In genomic region chr8:94118776-94119430, GRCm38 (mm10) we compare ENCODE assay signal across 9 mouse cellular contexts. TPM values are rescaled to one million over a fixed set of nuclear protein-coding genes. Genes with fewer than 3 reads are reported as not detected.
DNase-seq lines count a peak whose midpoint lies in the region; ATAC-seq and TF ChIP-seq lines count a peak whose summit lies in the region.
"Had no signal": no experiment of that assay in that cellular context is flagged by ENCODE, and none has a peak within 500 bp of the region (broad histone marks: within the 10 kb centered on the region; RNA-seq: fewer than 3 reads in every experiment).

No protein-coding gene starts in this region.

- H3K9ac ChIP-seq in kidney, embryonic 16.5 days (replicated peaks; ENCODE audit: low read length): no peak overlapping the region
- no peak overlapping the region for H3K9ac ChIP-seq in limb, embryonic 12.5 days (replicated peaks)

- H3K4me3 ChIP-seq in kidney, embryonic 16.5 days (ENCODE audit: low read length): no peak overlapping the region
- no peak overlapping the region for H3K4me3 ChIP-seq in limb, embryonic 12.5 days (replicated peaks)
- H3K4me3 ChIP-seq in olfactory bulb, adult 2 months (ENCODE audit: insufficient read depth, low read depth, low read length): no peak overlapping the region

- peak; percentile 44 for DNase-seq in c-Kit-negative CD71-positive TER-119-positive erythroid progenitor cells, embryonic 14.5 days (ENCODE audit: low read depth, low spot score)
- DNase-seq in heart, adult 11 months: no peak
- no peak for DNase-seq in adrenal gland, adult (ENCODE audit: inconsistent age in 2 of 2, low spot score in 1 of 2)
- no peak for DNase-seq in lung, postnatal 14 days

- H3K27ac ChIP-seq in kidney, embryonic 16.5 days (ENCODE audit: low read length): no peak overlapping the region
- peak overlapping the region; percentile 62; the same call in 1 of the 2 replicates for H3K27ac ChIP-seq in limb, embryonic 12.5 days
- H3K27ac ChIP-seq in olfactory bulb, adult 2 months (ENCODE audit: insufficient read depth, low read depth, low read length): peak overlapping the region; percentile 40; the same call in 1 of the 2 replicates

- H3K4me2 ChIP-seq in kidney, embryonic 16.5 days (replicated peaks; ENCODE audit: low read depth, low read length): no peak overlapping the region
- no peak overlapping the region for H3K4me2 ChIP-seq in limb, embryonic 12.5 days

- H3K36me3 ChIP-seq in kidney, embryonic 16.5 days (ENCODE audit: insufficient read depth, low read length): no peaks in the 10 kb centered on the region
- no peaks in the 10 kb centered on the region for H3K36me3 ChIP-seq in limb, embryonic 12.5 days

- TF ChIP-seq CTCF in olfactory bulb, adult 2 months (IDR thresholded peaks at IDR 0.05; ENCODE audit: insufficient read depth, low read depth, low read length): no peak

- 8% methylated on average over 6 of the region's 6 CpGs for WGBS in kidney, embryonic 16.5 days
- WGBS in limb, embryonic 12.5 days: 7% methylated on average over 6 of the region's 6 CpGs
- WGBS in olfactory bulb, adult 2 months: 18% methylated on average over 6 of the region's 6 CpGs

- no peaks in the 10 kb centered on the region for H3K9me3 ChIP-seq in kidney, embryonic 16.5 days (ENCODE audit: low read length)
- no peaks in the 10 kb centered on the region for H3K9me3 ChIP-seq in limb, embryonic 12.5 days

- ATAC-seq in erythroid progenitor cell, adult 5-6 weeks (replicated peaks; ENCODE audit: low FRiP score, poor library complexity, severe bottlenecking): peak; percentile 79
- peak; percentile 80 for ATAC-seq in kidney, embryonic 16.5 days (ENCODE audit: low FRiP score, low TSS enrichment)
- ATAC-seq in limb, embryonic 12.5 days (ENCODE audit: insufficient number of reproducible peaks, insufficient read depth, low FRiP score, low TSS enrichment, low read depth): no peak

- TF ChIP-seq POLR2A in olfactory bulb, adult 2 months (IDR thresholded peaks at IDR 0.05; ENCODE audit: insufficient read depth, low read depth, low read length): no peak

- peaks cover 8% of the 10 kb centered on the region for H3K4me1 ChIP-seq in kidney, embryonic 16.5 days (ENCODE audit: insufficient read depth, low read length)
- peaks cover 19% of the 10 kb centered on the region for H3K4me1 ChIP-seq in limb, embryonic 12.5 days (replicated peaks)
- H3K4me1 ChIP-seq in olfactory bulb, adult 2 months (ENCODE audit: control insufficient read depth, insufficient read depth, low read length): peaks cover 14% of the 10 kb centered on the region

- no peaks in the 10 kb centered on the region for H3K27me3 ChIP-seq in kidney, embryonic 16.5 days (ENCODE audit: insufficient read depth, low read length)
- H3K27me3 ChIP-seq in limb, embryonic 12.5 days: no peaks in the 10 kb centered on the region

RNA-seq across cellular contexts. Expression of gene Mt4, which starts 18.1 kb away (rescaled TPM):
- total RNA-seq in erythroid progenitor cell, adult 5-6 weeks (2015; ENCODE audit: low replicate concordance): not detected in 2 replicates
- not detected in 2 replicates for total RNA-seq in erythroid progenitor cell, adult 5-6 weeks (2017; ENCODE audit: low replicate concordance)
- polyA plus RNA-seq in kidney, embryonic 16.5 days (2015; fragmentation: Nextera tagmentation; extraction: Ambion mirVana): not detected in 2 replicates
- not detected in 2 replicates for polyA plus RNA-seq in limb, embryonic 12.5 days (2016; fragmentation: Nextera tagmentation; extraction: Ambion mirVana)
- polyA plus RNA-seq in olfactory bulb, adult 2 months (2012; ENCODE audit: insufficient read depth, insufficient read length, low replicate concordance, missing spikeins): not detected in 2 replicates
- polyA plus RNA-seq: limb, embryonic 14.5 days had no signal

RNA-seq across cellular contexts. Expression of gene Bbs2, which starts 20.2 kb away (rescaled TPM):
- total RNA-seq in erythroid progenitor cell, adult 5-6 weeks (2015; ENCODE audit: low replicate concordance): 1.7 TPM in 1 of 2 replicates, not detected in the other
- 1.2 and 8.3 TPM in 2 replicates for total RNA-seq in erythroid progenitor cell, adult 5-6 weeks (2017; ENCODE audit: low replicate concordance)
- polyA plus RNA-seq in kidney, embryonic 16.5 days (2015; fragmentation: Nextera tagmentation; extraction: Ambion mirVana): 13.5 and 15.6 TPM in 2 replicates
- polyA plus RNA-seq in limb, embryonic 12.5 days (2016; fragmentation: Nextera tagmentation; extraction: Ambion mirVana): 12.5 and 15.3 TPM in 2 replicates
- polyA plus RNA-seq in olfactory bulb, adult 2 months (2012; ENCODE audit: insufficient read depth, insufficient read length, low replicate concordance, missing spikeins): not detected in 2 replicates

RNA-seq across cellular contexts. Expression of gene Mt3, which starts 33.5 kb away (rescaled TPM):
- total RNA-seq in erythroid progenitor cell, adult 5-6 weeks (2015; ENCODE audit: low replicate concordance): not detected in 2 replicates
- total RNA-seq in erythroid progenitor cell, adult 5-6 weeks (2017; ENCODE audit: low replicate concordance): not detected in 2 replicates
- polyA plus RNA-seq in kidney, embryonic 16.5 days (2015; fragmentation: Nextera tagmentation; extraction: Ambion mirVana): 1.6 and 3.0 TPM in 2 replicates
- 0.43 and 0.45 TPM in 2 replicates for polyA plus RNA-seq in limb, embryonic 12.5 days (2016; fragmentation: Nextera tagmentation; extraction: Ambion mirVana)
- polyA plus RNA-seq in olfactory bulb, adult 2 months (2012; ENCODE audit: insufficient read depth, insufficient read length, low replicate concordance, missing spikeins): not detected in 2 replicates

RNA-seq across cellular contexts. Expression of gene Mt2, which starts 53.6 kb away (rescaled TPM):
- total RNA-seq in erythroid progenitor cell, adult 5-6 weeks (2015; ENCODE audit: low replicate concordance): 24.5 and 44.4 TPM in 2 replicates
- 11.6 TPM in 1 of 2 replicates, not detected in the other for total RNA-seq in erythroid progenitor cell, adult 5-6 weeks (2017; ENCODE audit: low replicate concordance)
- polyA plus RNA-seq in kidney, embryonic 16.5 days (2015; fragmentation: Nextera tagmentation; extraction: Ambion mirVana): 143 and 167 TPM in 2 replicates
- 15.1 TPM in 2 replicates for polyA plus RNA-seq in limb, embryonic 12.5 days (2016; fragmentation: Nextera tagmentation; extraction: Ambion mirVana)
- polyA plus RNA-seq in olfactory bulb, adult 2 months (2012; ENCODE audit: insufficient read depth, insufficient read length, low replicate concordance, missing spikeins): not detected in 2 replicates

RNA-seq across cellular contexts. Expression of gene Mt1, which starts 60.0 kb away (rescaled TPM):
- 62.5 and 80.4 TPM in 2 replicates for total RNA-seq in erythroid progenitor cell, adult 5-6 weeks (2015; ENCODE audit: low replicate concordance)
- 18.0 and 24.4 TPM in 2 replicates for total RNA-seq in erythroid progenitor cell, adult 5-6 weeks (2017; ENCODE audit: low replicate concordance)
- polyA plus RNA-seq in kidney, embryonic 16.5 days (2015; fragmentation: Nextera tagmentation; extraction: Ambion mirVana): 543 and 568 TPM in 2 replicates
- polyA plus RNA-seq in limb, embryonic 12.5 days (2016; fragmentation: Nextera tagmentation; extraction: Ambion mirVana): 43.6 and 53.6 TPM in 2 replicates
- 885 TPM in 1 of 2 replicates, not detected in the other for polyA plus RNA-seq in olfactory bulb, adult 2 months (2012; ENCODE audit: insufficient read depth, insufficient read length, low replicate concordance, missing spikeins)

Comparison
In these comparisons a context has a peak if more than half of its experiments do, and no peak if none do; other contexts are left out.
1. RNA of gene Bbs2, which starts 20.2 kb away (polyA plus RNA-seq): 12.5 to 15.3 TPM in limb, embryonic 12.5 days and 13.5 to 15.6 TPM in kidney, embryonic 16.5 days; not detected in olfactory bulb, adult 2 months; every median in the first group is over 10 times any median in the second.